In the genomic region with DNA sequence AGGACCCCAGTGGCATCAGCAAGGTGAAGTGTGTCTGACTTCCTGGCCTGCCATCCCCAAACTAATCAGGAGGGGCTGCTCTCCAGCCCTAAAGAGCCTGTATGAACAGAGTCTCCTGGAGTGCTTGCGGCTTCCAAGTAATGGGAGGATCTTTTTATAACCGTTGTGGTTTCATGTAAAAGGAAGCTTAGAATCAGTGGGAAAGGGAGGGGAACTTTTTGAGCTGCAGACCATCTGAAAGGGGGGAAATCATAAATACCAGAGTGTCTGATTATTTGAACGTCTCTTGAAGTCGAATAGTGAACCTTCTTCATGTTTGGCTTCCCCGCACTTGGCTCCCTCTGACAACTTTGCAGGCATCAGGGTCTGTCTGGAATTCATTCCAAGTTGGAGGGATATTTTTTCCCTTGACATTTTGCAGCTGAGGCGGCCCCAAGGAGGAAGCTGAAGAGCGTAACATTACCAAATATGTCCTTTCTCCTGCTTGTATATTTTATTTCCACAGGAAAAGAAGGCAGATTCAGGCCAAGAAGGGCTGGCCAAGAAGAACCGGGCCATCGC, we compare ENCODE assay signal across 9 mouse cellular contexts.
A peak's percentile ranks its signal among the peaks of the same experiment; 100 is the strongest.
DNase-seq lines count a peak whose midpoint lies in the region; ATAC-seq and TF ChIP-seq lines count a peak whose summit lies in the region.
"Had no signal": no experiment of that assay in that cellular context is flagged by ENCODE, and none has a peak within 500 bp of the region (broad histone marks: within the 10 kb centered on the region; RNA-seq: fewer than 3 reads in every experiment).

No protein-coding gene starts in this region.

- H3K4me2 ChIP-seq in intestine, embryonic 15.5 days (replicated peaks): no peak overlapping the region
- no peak overlapping the region for H3K4me2 ChIP-seq in forebrain, embryonic 14.5 days (ENCODE audit: low read length)
- H3K4me2 ChIP-seq: neural tube, embryonic 13.5 days had no signal

- H3K27ac ChIP-seq in gastrocnemius, adult 2 months: peak overlapping the region; percentile 84
- H3K27ac ChIP-seq in intestine, embryonic 15.5 days: peak overlapping the region; percentile 85
- H3K27ac ChIP-seq in forebrain, embryonic 14.5 days (ENCODE audit: low read depth, low read length): no peak overlapping the region
- H3K27ac ChIP-seq: neural tube, embryonic 13.5 days had no signal

- DNase-seq in frontal cortex, postnatal 10 days (ENCODE audit: low spot score in 2 of 2): no peak
- DNase-seq in gastrocnemius, adult 2 months: peak; percentile 37
- DNase-seq in lung, postnatal 10 days: peak; percentile 71
- no peak for DNase-seq in forebrain, embryonic 14.5 days (ENCODE audit: low spot score)
- DNase-seq in embryo, embryonic 11 days: no peak

- 27% methylated on average over 9 of the region's 9 CpGs for WGBS in intestine, embryonic 15.5 days
- WGBS in forebrain, embryonic 14.5 days: 85% methylated on average over 9 of the region's 9 CpGs

- ATAC-seq in frontal cortex, adult (ENCODE audit: low TSS enrichment): peak; percentile 85
- peak; percentile 81 for ATAC-seq in intestine, embryonic 15.5 days
- no peak for ATAC-seq in forebrain, embryonic 14.5 days
- ATAC-seq in inflammation-experienced regulatory T-cells, adult 6 months: no peak

- H3K4me1 ChIP-seq in intestine, embryonic 15.5 days (replicated peaks): peaks cover 16% of the 10 kb centered on the region; the same call in 1 of the 2 replicates
- no peaks in the 10 kb centered on the region for H3K4me1 ChIP-seq in forebrain, embryonic 14.5 days (ENCODE audit: control insufficient read depth, insufficient read depth, low read length)
- H3K4me1 ChIP-seq: neural tube, embryonic 13.5 days had no signal

- TF ChIP-seq CTCF in gastrocnemius, adult 2 months (IDR thresholded peaks at IDR 0.05): no peak

- no peaks in the 10 kb centered on the region for H3K27me3 ChIP-seq in intestine, embryonic 15.5 days (replicated peaks)
- no peaks in the 10 kb centered on the region for H3K27me3 ChIP-seq in forebrain, embryonic 14.5 days (replicated peaks; ENCODE audit: control insufficient read depth, insufficient read depth, low read length)
- H3K27me3 ChIP-seq: neural tube, embryonic 13.5 days had no signal

- no peaks in the 10 kb centered on the region for H3K9me3 ChIP-seq in intestine, embryonic 15.5 days
- no peaks in the 10 kb centered on the region for H3K9me3 ChIP-seq in forebrain, embryonic 14.5 days (replicated peaks; ENCODE audit: control insufficient read depth, low read length)
- H3K9me3 ChIP-seq: neural tube, embryonic 13.5 days had no signal

- H3K36me3 ChIP-seq in intestine, embryonic 15.5 days: no peaks in the 10 kb centered on the region
- no peaks in the 10 kb centered on the region for H3K36me3 ChIP-seq in forebrain, embryonic 14.5 days (ENCODE audit: control insufficient read depth, insufficient read depth, low read length)
- H3K36me3 ChIP-seq: neural tube, embryonic 13.5 days had no signal

- intact Hi-C loops in gastrocnemius, adult 2 months (cut with DNase I): no loop called here

- no peak overlapping the region for H3K9ac ChIP-seq in intestine, embryonic 15.5 days
- no peak overlapping the region for H3K9ac ChIP-seq in forebrain, embryonic 14.5 days (ENCODE audit: low read length)
- H3K9ac ChIP-seq: neural tube, embryonic 13.5 days had no signal

- H3K4me3 ChIP-seq in gastrocnemius, adult 2 months: peak overlapping the region; percentile 21
- H3K4me3 ChIP-seq in intestine, embryonic 15.5 days (replicated peaks): no peak overlapping the region
- no peak overlapping the region for H3K4me3 ChIP-seq in forebrain, embryonic 14.5 days (ENCODE audit: low read depth, low read length)
- H3K4me3 ChIP-seq: neural tube, embryonic 13.5 days had no signal

Comparison
In these comparisons a context has a peak if more than half of its experiments do, and no peak if none do; other contexts are left out.
1. ATAC-seq: peak in frontal cortex, adult (single experiment) and intestine, embryonic 15.5 days (single experiment); none in forebrain, embryonic 14.5 days (single experiment) and inflammation-experienced regulatory T-cells, adult 6 months (single experiment).
2. DNase-seq: peak in gastrocnemius, adult 2 months (single experiment) and lung, postnatal 10 days (single experiment); none in frontal cortex, postnatal 10 days (0 of 2), forebrain, embryonic 14.5 days (single experiment) and embryo, embryonic 11 days (single experiment).